Mouse (Mus musculus): ENCODE measurements around the gene Olfr572. TPM values are rescaled to one million over a fixed set of nuclear protein-coding genes. Genes with fewer than 3 reads are reported as not detected.

Olfr572 gene
- not detected in 2 replicates for polyA plus RNA-seq (2012)

DNA sequence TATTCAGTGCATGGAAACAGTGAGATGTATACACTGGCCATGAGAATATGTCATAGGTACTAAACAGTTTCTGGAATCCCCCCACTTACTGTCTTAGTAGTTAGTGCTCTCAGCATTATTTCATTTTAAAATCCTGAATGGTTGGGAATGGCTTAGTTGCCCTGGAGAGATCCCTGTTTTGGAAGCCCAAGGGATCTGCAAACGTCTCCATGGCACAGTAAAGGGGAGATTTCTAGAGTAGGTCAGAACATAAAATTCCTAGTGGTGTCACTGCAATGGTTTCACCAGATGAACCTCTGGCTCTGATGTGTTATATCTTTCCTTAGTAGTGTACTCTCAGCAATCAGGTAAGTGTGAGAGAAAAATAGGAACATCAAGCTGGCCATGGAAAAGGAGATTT lies at the start of gene Olfr572:
Gene Olfr572, plus strand, starts transcription at position 301 of the 400 bp plus-strand sequence.
- no peak for TF ChIP-seq GATA1 (IDR thresholded peaks at IDR 0.05; ENCODE audit: low read length)

DNA sequence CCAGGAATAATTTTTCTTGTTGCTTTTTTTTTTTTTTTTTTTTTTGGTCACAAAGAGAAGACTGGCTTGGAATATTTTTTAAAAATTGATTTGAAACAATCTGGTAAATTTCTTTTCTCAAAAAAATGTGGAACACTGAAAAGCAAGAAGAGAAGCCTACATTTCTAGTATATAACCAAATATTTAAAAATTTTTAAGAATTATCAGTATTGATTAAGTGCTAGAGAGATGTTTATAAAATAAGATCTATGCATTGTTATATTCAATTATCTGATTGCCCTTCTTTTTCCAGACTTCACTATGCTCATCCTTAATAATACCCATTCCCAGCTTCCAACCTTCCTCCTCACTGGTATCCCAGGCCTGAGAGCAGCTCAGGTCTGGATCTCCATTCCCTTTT lies 47.4 kb upstream of the Olfr572 start, which contains the start of gene Olfr568:
Gene Olfr568, plus strand, starts transcription at position 301 of the 400 bp plus-strand sequence.
- TF ChIP-seq GATA1 (IDR thresholded peaks at IDR 0.05; ENCODE audit: low read length), result no peak

DNA sequence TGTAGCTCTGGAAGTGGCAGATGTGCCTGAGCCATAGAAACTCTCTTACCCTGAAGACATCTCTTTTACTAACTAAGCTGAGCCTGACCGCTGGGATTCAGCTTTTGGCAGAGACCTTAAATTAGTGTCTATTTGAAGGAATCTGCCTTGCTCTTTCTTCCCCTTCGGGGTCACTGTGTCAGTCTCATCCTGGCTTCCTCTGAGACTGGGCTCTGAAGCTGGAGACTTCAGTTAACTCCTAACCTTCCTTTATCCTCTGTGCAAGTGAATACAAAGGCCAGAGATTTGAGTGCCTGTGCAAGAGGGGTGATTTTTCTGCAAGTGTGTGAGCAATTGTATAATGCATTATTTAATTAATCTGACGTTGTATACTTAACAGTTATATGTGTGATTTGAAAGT lies 33.4 kb upstream of the Olfr572 start, which contains the start of gene Olfr569:
Gene Olfr569, minus strand, starts transcription at position 101 of the 400 bp plus-strand sequence.
- TF ChIP-seq GATA1 (IDR thresholded peaks at IDR 0.05; ENCODE audit: low read length), result no peak

DNA sequence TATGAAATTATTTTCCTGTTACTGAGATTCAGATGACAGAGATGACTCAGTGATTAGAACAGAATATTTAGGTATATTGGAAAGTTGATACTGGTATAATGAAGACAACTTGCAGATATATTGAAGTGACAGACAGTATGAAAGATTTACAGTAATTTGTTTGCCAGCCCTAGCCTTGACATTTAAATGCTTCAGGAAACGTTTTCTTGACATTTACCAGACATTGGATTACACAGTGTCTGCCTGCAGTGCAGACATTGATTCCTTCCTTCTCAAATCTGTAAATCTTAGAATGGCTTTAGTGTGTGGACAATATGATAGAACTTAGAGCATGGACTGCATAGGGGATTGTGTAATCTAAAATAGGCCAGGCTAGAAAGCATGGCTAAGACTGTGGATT lies 8.9 kb upstream of the Olfr572 start:
- no peak for TF ChIP-seq GATA1 (IDR thresholded peaks at IDR 0.05; ENCODE audit: low read length)

DNA sequence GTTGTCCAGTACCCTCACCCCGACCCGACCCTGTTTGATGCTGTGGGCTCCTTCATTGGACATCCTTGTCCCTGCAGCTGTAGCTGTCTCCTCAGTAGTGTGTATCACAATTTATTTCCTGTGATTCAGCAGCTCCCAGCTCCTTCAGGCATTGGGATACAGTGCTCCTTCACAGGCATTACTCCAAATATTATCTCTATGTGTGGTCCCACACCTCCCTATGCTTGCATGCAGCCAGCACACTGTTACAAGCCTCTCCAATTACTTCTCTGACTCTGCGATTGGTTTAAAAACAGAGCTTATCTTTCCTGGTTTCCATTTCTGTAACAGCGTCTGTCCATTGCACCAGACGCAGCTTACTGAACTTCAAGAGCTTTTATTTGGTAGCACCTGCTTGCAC lies 7.8 kb upstream of the Olfr572 start:
- no peak for TF ChIP-seq GATA1 (IDR thresholded peaks at IDR 0.05; ENCODE audit: low read length)

DNA sequence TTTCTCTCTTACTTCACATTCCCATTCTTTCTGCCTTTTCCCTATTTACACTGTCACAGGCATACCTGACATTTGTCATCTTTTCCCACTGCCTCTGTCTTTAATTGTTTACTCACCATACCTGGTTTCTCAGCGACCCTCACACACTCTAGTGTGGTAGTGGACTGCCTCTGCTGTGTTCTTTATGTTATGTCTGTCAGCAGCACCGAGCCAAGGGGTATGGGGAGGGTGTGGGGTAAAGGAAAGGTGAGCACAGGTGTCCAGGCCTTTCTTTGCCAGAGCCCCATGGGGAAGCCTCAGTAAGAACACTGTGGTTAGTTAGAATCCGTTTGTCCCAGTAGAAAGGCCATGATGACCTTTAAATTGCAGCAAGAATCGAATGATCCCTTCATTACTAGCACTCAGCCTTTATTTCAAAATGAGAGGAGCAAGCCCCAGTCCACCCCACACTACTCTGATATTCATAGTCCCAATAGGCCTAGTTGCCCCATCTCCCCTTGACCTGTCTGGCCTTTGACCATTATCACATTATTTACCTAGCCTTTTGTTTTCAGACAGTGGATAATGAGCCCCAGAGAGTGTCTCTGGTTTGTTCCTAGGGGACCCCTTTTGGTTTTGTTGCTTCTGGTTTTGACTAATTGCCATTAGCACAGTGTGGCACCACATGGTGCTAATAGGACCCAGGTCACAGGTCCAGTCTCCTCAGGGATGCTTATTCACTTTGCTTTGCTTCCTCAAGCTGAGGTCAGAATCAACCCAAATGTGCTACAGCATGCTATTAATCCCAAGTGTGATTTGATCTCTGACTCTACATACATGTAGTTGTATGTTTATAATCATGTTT lies 7.0 kb upstream of the Olfr572 start, which contains the start of gene Olfr571:
Gene Olfr571, minus strand, starts transcription at position 505 of the 844 bp plus-strand sequence.
- no peak for TF ChIP-seq GATA1 (IDR thresholded peaks at IDR 0.05; ENCODE audit: low read length)

DNA sequence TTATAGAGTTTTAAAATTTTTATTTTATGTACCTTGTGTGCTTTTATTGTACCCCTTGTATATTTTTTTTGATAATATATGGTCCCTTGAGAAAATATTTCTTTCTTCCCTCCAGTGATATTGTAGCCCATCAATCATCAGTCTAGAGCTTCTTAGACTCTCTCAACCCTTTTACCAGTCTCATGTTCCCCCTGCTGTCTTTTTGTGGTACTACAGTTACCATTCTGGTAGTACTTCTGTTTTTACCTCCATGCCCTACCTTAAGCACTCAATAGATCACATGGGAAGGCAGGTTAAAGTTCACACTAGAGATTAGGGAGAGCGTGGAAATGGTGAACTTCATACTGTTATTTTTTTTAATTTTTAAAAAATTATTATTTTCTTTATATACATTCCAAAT lies 4.6 kb upstream of the Olfr572 start:
- TF ChIP-seq GATA1 (IDR thresholded peaks at IDR 0.05; ENCODE audit: low read length), result no peak

DNA sequence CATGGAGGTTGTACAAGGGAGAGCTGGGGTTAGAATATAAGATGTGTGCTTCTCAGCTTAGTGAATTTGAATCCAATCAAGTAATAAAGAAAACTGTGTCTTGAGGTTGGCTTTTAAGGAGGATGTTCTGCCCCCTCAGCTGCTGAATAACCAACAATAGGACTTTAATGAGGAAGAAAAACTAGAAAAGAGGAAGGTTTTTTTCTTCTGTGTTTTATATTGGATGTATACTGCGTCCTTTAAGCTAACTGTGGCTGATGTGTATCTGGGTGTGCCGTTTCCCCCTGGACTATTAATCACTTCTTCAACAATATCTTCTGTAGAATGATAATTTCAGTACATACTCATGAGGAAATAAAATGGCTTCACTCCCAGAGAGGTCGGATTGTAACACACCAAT lies 2.9 kb downstream of the Olfr572 start:
- TF ChIP-seq GATA1 (IDR thresholded peaks at IDR 0.05; ENCODE audit: low read length), result no peak

DNA sequence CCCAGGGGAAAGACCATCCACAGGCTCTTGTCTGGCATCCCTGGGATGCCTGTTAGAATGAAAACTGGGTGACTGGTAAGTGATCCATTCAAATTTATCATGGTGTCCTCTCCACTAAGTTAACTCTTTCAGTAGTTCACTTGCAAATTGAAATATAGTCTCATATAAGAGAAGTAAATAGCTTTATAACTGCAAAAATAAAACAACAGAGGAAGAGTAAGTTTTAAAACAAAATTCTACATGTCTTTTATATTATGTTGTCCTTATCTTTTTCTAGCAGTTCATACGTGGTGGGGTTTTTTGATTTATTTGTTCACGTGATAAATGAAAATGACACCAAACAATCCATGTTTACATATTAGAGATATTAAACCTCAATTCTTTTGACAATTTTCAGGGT lies 18.3 kb downstream of the Olfr572 start, which contains the start of gene Olfr573-ps1:
Gene Olfr573-ps1, minus strand, starts transcription at position 101 of the 400 bp plus-strand sequence.
- no peak for TF ChIP-seq GATA1 (IDR thresholded peaks at IDR 0.05; ENCODE audit: low read length)

DNA sequence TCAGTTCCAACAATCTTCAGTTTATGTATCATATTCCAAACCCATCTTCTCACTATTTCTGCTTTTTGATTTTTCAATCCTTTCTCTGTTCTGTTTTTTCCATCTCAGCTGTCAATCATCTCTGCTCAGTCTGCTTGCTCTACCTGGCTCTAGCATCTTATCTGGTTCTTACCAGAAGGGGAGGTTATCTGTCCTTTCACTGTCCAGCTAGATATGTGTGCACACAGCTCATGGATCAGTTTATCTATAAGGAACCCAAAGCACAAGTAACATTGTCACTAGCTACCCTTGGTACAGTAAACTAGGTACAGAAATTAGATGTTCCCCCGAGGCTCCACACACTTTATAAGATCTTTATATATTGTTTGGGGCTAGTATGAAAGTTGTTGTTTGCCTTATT lies 19.2 kb downstream of the Olfr572 start:
- no peak for TF ChIP-seq GATA1 (IDR thresholded peaks at IDR 0.05; ENCODE audit: low read length)

DNA sequence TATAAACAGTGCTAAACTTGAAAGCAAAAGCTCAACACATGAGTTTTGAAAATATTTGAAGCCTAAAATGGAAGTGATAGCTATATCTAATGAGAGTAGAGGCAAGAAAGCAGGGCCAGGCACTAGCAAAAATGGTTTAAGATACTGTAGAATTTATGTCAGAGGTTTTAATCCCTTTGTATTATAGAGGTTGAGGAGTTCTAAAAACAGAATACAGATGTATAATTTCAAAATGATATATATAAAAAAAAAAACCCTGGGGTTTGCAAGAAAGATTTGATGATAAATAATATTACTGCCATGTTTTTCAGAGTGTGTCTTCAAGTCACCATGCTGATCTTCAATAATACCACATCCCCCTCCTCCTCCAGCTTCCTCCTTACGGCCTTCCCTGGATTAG lies 24.0 kb downstream of the Olfr572 start, which contains the start of gene Olfr574:
Gene Olfr574, plus strand, starts transcription at position 301 of the 400 bp plus-strand sequence.
- TF ChIP-seq GATA1 (IDR thresholded peaks at IDR 0.05; ENCODE audit: low read length), result no peak

DNA sequence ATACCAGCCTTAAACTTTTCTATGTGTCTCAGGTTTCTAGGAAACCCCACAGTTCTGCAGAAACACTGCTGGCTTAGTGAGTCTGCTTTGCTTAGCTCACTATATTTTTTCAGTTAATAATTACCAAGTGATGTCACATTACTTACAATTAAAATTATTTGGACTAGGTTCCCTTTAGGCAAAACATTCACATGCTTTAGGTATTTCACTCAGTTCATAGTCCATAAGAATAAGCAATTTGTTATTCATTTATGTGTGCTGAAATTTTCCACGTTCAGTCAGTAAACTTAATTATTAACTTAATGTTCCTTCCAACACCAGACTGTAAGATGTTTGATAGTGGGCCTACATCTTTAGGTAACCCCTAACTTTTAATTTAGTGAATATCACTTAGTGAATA lies 26.5 kb downstream of the Olfr572 start:
- TF ChIP-seq GATA1 (IDR thresholded peaks at IDR 0.05; ENCODE audit: low read length), result no peak

DNA sequence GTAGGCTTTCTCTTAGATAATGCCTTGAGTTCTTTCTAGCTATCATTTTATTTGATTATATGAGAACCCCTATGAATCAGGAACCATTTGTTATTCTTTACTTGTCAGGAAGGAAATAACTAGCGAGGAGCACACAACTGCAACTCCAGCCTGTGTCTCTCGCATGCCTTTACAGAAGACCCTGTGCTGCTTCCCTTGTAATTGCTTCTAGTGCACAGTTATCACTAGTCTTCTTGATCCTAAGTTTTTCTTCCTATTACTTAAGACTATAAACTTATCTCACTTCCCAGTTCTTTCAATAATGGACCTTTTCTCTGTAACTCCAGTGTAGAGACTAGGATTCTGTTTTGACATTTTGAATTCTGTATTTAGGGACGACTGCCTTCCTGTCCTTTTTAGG lies 33.9 kb downstream of the Olfr572 start:
- no peak for TF ChIP-seq GATA1 (IDR thresholded peaks at IDR 0.05; ENCODE audit: low read length)

DNA sequence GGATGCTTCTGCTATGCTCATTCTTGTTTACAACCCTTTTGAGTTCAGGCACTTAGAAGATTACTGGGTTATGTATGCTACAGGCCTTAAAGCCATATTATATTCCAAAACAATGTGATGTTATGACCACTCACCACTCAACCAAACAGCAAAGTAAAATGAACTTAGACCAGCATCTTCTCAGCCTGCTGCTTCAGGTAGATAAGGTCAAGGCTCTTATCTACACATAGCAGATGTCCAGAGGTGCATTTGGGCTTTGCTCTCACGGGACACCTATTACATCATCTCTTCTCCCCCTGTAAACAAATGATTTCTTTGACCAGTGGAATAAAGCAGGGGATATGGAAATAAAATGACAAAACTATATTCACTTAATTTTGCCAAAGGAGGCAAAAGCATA lies 34.4 kb downstream of the Olfr572 start, which contains the start of gene Olfr575:
Gene Olfr575, minus strand, starts transcription at position 183 of the 400 bp plus-strand sequence.
- no peak for TF ChIP-seq GATA1 (IDR thresholded peaks at IDR 0.05; ENCODE audit: low read length)

DNA sequence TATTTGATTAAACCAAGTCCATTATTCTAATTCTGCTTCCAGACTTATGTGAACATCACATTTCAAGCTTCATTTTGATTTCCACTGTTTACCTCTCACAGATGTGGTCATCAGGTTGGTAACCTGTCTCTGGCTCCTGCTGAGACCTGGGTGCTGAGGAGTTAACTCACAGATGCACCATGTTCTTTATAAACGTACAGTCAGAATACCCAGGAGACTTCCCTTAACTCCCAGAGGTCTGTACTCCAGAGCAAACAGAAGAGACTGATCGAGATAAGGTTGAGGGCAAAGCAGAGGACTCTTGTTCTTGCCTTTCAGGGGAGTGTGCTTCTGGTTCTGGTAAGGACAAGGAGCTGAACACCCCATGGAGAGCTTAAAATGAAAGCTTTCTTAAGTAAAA lies 38.2 kb downstream of the Olfr572 start, which contains the start of gene Olfr576:
Gene Olfr576, plus strand, starts transcription at position 301 of the 400 bp plus-strand sequence.
- no peak for TF ChIP-seq GATA1 (IDR thresholded peaks at IDR 0.05; ENCODE audit: low read length)

DNA sequence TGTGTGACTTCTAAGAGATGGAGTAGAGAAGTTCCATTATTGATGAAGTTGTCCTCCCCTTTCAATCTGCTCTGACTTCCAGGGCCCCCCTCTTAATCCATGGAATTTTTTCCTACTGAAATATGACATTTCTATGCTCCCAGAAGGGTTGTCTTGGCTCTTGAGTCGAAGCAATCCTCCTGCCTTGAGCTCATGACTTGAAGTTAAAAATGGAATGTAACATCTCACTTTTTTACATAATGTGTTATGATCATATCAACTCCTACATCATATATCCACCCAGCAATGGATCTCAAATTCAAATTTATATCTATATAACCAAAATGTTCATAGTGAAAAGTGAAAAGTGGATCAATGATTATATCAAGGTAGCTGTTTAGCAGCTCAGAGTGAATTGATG lies 50.2 kb downstream of the Olfr572 start:
- TF ChIP-seq GATA1 (IDR thresholded peaks at IDR 0.05; ENCODE audit: low read length), result no peak

DNA sequence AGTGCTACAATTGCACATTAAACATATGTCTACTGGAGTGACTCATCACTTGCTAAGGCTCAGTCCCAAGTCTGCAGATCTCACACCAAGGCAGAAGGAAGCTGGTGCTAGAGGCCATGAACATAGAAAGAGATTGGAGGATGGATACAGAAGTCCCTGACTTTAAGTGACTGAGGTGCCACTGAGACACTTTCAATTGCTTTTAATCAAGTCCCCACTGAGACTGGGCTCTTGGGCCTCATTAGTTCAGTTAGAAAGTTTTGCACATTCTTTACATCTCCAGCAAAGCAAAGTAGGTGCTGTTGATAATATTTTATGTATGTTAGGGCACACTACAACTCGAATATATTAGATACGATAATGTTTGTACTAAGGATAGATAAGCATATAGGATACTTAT lies 51.6 kb downstream of the Olfr572 start, which contains the start of gene Olfr577:
Gene Olfr577, minus strand, starts transcription at position 101 of the 400 bp plus-strand sequence.
- no peak for TF ChIP-seq GATA1 (IDR thresholded peaks at IDR 0.05; ENCODE audit: low read length)

Other genes starting within 250 kb of the Olfr572 start
- 1.8 and 1.9 TPM in 2 replicates for gene Trim68, start 237.1 kb upstream of the Olfr572 start, polyA plus RNA-seq (2012)
- gene Olfr557, start 228.5 kb upstream of the Olfr572 start, polyA plus RNA-seq (2012), result not detected in 2 replicates
- not detected in 2 replicates for gene Olfr558, start 222.2 kb upstream of the Olfr572 start, polyA plus RNA-seq (2012)
- gene Olfr33, start 205.3 kb upstream of the Olfr572 start, polyA plus RNA-seq (2012), result not detected in 2 replicates
- not detected in 2 replicates for gene Olfr559, start 196.9 kb upstream of the Olfr572 start, polyA plus RNA-seq (2012)
- not detected in 2 replicates for gene Olfr560, start 165.0 kb upstream of the Olfr572 start, polyA plus RNA-seq (2012)
- gene Olfr78, start 164.9 kb upstream of the Olfr572 start, polyA plus RNA-seq (2012), result not detected in 2 replicates
- gene Olfr561, start 153.2 kb upstream of the Olfr572 start, polyA plus RNA-seq (2012), result not detected in 2 replicates
- not detected in 2 replicates for gene Olfr564, start 120.9 kb upstream of the Olfr572 start, polyA plus RNA-seq (2012)
- not detected in 2 replicates for gene Olfr566, start 65.6 kb upstream of the Olfr572 start, polyA plus RNA-seq (2012)
- gene Olfr568, start 47.3 kb upstream of the Olfr572 start, polyA plus RNA-seq (2012), result not detected in 2 replicates
- gene Olfr569, start 33.5 kb upstream of the Olfr572 start, polyA plus RNA-seq (2012), result not detected in 2 replicates
- not detected in 2 replicates for gene Olfr570, start 29.8 kb upstream of the Olfr572 start, polyA plus RNA-seq (2012)
- not detected in 2 replicates for gene Olfr571, start 6.9 kb upstream of the Olfr572 start, polyA plus RNA-seq (2012)
- not detected in 2 replicates for gene Olfr573-ps1, start 18.2 kb downstream of the Olfr572 start, polyA plus RNA-seq (2012)
- not detected in 2 replicates for gene Olfr574, start 24.1 kb downstream of the Olfr572 start, polyA plus RNA-seq (2012)
- gene Olfr575, start 34.4 kb downstream of the Olfr572 start, polyA plus RNA-seq (2012), result not detected in 2 replicates
- not detected in 2 replicates for gene Olfr576, start 38.3 kb downstream of the Olfr572 start, polyA plus RNA-seq (2012)
- not detected in 2 replicates for gene Olfr577, start 51.5 kb downstream of the Olfr572 start, polyA plus RNA-seq (2012)
- gene Olfr578, start 64.9 kb downstream of the Olfr572 start, polyA plus RNA-seq (2012), result not detected in 2 replicates
- gene Olfr582, start 113.6 kb downstream of the Olfr572 start, polyA plus RNA-seq (2012), result not detected in 2 replicates
- gene Olfr583, start 126.9 kb downstream of the Olfr572 start, polyA plus RNA-seq (2012), result not detected in 2 replicates
- gene Olfr584, start 157.5 kb downstream of the Olfr572 start, polyA plus RNA-seq (2012), result not detected in 2 replicates
- gene Olfr585, start 173.3 kb downstream of the Olfr572 start, polyA plus RNA-seq (2012), result not detected in 2 replicates
- gene Olfr586, start 201.2 kb downstream of the Olfr572 start, polyA plus RNA-seq (2012), result not detected in 2 replicates
- not detected in 2 replicates for gene Olfr588-ps1, start 216.5 kb downstream of the Olfr572 start, polyA plus RNA-seq (2012)
- gene Olfr589, start 231.9 kb downstream of the Olfr572 start, polyA plus RNA-seq (2012), result not detected in 2 replicates